Mouse (Mus musculus): Measurements from ENCODE around the gene Hepacam.

- TF ChIP-seq RAD21 (IDR thresholded peaks at IDR 0.05; ENCODE audit: low read depth, low read length) (peak; percentile 88), CTCF (conservative IDR thresholded peaks at IDR 0.05 in 1 of 2, IDR thresholded peaks at IDR 0.05 in 1 of 2; ENCODE audit: low read depth in 2 of 2, low read length in 2 of 2) (peak; percentile 87 to 88), NRF1 (IDR thresholded peaks at IDR 0.05; ENCODE audit: low read depth, low read length) (no peak), HCFC1 (IDR thresholded peaks at IDR 0.05; ENCODE audit: low read depth, low read length) (no peak), POLR2A (IDR thresholded peaks at IDR 0.05; ENCODE audit: low read depth, low read length) (no peak), CHD2 (IDR thresholded peaks at IDR 0.05; ENCODE audit: low read length) (no peak), ZMIZ1 (IDR thresholded peaks at IDR 0.05; ENCODE audit: low read depth, low read length) (no peak)
These were observed 39.2 kb downstream of the Hepacam start for GRCm38 (mm10) chr9:37406372-37406771.

Data from CH12.LX (cell line).